Mouse (Mus musculus): ENCODE measurements around the gene Nxn. TPM values are rescaled to one million over a fixed set of nuclear protein-coding genes. Genes with fewer than 3 reads are reported as not detected.

Gene Nxn
- polyA plus RNA-seq, 1 experiment from 2014 or later = 62.3 TPM

DNA sequence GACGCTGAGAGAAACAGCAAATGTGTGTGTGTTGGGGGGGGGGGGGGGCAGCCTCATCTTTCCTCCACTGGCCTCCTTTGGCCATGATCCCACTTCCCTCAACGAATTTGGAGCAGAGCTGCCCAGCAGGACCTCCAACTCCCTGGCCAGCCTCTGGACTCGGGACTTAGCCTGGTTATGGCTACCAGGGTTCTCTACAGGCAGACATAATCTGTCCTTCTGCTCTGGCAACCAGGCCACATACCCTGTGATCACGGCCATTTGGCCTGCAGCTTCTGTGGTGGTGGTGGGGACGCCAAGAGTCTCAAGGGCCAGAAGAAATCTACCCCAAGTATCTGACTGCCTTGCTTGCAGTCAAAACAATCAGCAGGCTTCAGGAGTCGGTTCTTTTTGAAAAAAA lies 26.4 kb downstream of the Nxn start:
- H3K27me3 ChIP-seq (ENCODE audit: poor library complexity, severe bottlenecking) = no peaks in the 10 kb centered on the region
- peaks cover 82% of the 10 kb centered on the region for H3K4me1 ChIP-seq
- no peak for DNase-seq (ENCODE audit: extremely low spot score, low spot score)
- H3K9me3 ChIP-seq = no peaks in the 10 kb centered on the region
- 50% methylated on average over 6 of the region's 6 CpGs for WGBS
- peak overlapping the region; percentile 68; the same call in 1 of the 2 replicates for H3K27ac ChIP-seq
- no peak overlapping the region for H3K4me3 ChIP-seq
- peaks cover 16% of the 10 kb centered on the region for H3K36me3 ChIP-seq (replicated peaks)

DNA sequence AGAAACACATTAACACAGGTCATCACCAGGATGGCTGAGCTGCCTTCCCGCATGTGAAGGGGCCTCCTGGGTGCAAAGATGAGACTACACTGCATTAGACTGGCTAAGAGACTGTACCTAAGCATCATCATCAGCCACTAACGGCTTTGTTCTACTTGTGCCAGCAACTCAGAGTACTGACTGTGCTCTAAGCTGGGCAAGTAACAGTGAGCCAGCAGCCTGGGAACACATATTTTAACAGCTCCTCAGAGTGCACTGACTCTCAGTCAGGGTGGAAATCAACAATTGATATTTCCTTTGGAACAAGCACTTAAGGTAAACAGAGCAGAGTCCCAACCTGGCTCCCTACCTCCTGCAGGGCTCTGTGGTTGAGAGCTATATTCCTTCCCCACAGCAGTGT lies 26.8 kb downstream of the Nxn start:
- 87% methylated on average over 2 of the region's 2 CpGs for WGBS
- Histone ChIP-seq H3K27ac (peak overlapping the region; percentile 68; the same call in 1 of the 2 replicates), H3K4me1 (peaks cover 80% of the 10 kb centered on the region), H3K36me3 (replicated peaks) (peaks cover 17% of the 10 kb centered on the region), H3K4me3 (no peak overlapping the region), H3K9me3 (no peaks in the 10 kb centered on the region), H3K27me3 (ENCODE audit: poor library complexity, severe bottlenecking) (no peaks in the 10 kb centered on the region)
- DNase-seq (ENCODE audit: extremely low spot score, low spot score) = no peak

GRCm38 (mm10) chr11:76370491-76370890 lies 28.4 kb downstream of the Nxn start:
- Histone ChIP-seq H3K27ac (peak overlapping the region; percentile 16; the same call in 1 of the 2 replicates), H3K4me3 (no peak overlapping the region), H3K9me3 (no peaks in the 10 kb centered on the region), H3K36me3 (replicated peaks) (peaks cover 33% of the 10 kb centered on the region), H3K27me3 (ENCODE audit: poor library complexity, severe bottlenecking) (no peaks in the 10 kb centered on the region), H3K4me1 (peaks cover 72% of the 10 kb centered on the region)
- DNase-seq (ENCODE audit: extremely low spot score, low spot score) = no peak

DNA sequence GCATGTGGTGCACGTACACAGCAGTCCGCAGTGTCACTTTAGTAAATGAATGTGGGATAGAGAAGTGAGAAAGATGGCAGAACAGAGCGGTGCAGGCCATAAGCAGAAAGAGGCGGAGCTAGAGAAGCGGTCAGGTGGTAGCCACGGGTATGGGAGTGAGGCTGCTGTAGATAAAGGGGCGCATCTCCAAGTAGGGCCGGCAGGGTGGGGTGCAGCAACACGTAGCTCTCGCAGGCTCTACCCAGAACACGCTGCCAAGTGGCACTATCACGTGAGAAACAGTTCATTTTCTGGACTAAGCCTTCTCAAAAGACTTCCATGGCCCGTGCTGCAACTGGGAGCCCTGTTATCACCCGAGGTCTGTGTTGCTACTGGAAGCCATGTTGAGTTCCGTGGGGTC lies 32.2 kb downstream of the Nxn start:
- Histone ChIP-seq H3K4me3 (no peak overlapping the region), H3K27me3 (ENCODE audit: poor library complexity, severe bottlenecking) (no peaks in the 10 kb centered on the region), H3K9me3 (no peaks in the 10 kb centered on the region), H3K4me1 (peaks cover 70% of the 10 kb centered on the region), H3K27ac (peak overlapping the region; percentile 52), H3K36me3 (replicated peaks) (peaks cover 27% of the 10 kb centered on the region)
- 90% methylated on average over 15 of the region's 15 CpGs for WGBS
- DNase-seq (ENCODE audit: extremely low spot score, low spot score) = no peak

DNA sequence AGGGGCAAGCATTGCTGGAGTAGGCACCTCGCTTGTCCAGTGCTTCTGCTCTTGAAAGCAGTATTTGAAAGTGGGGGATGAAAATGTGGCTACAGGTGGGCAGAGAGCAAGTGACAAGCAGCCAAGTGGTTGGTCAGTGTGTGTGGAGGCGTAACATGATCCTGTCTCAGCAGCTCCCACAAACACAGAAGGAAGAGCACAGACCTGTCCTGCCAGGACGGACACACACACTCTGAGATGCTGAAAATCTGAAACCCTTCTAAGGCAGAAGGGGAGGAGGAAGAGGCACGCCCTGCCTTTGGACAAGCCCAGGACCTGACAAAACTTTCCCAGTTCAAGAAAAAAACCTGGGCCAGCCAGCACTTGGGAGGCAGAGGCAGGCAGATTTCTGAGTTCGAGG lies 34.9 kb downstream of the Nxn start:
- H3K4me3 ChIP-seq = peak overlapping the region; percentile 29; the same call in 1 of the 2 replicates
- WGBS = 63% methylated on average over 5 of the region's 5 CpGs

DNA sequence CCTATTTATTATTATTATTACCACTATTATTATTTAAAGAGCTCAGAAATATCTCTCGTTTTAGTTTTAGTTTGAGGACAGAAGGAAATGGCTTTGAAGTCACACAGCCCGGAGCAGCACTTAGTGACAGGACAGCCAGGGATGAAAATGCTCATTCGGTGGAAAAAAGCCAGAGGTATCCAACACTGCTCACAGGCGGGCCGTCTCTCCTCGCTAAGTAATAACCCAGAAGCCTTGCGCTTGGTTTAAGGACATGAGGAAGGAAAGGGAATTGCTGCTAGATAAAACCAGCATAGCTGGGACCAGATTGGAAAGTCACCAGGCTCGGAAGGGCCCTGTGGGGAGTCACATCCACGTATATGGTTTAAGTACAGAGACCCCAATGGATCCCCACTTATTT lies 35.3 kb downstream of the Nxn start:
- Histone ChIP-seq H3K4me1 (peaks cover 76% of the 10 kb centered on the region), H3K9me3 (no peaks in the 10 kb centered on the region), H3K27ac (peak overlapping the region; percentile 76), H3K36me3 (replicated peaks) (peaks cover 28% of the 10 kb centered on the region), H3K27me3 (ENCODE audit: poor library complexity, severe bottlenecking) (no peaks in the 10 kb centered on the region), H3K4me3 (peak overlapping the region; percentile 29; the same call in 1 of the 2 replicates)
- WGBS = 29% methylated on average over 9 of the region's 9 CpGs
- DNase-seq (ENCODE audit: extremely low spot score, low spot score) = no peak

More for the DNA sequence above, 34.9 kb downstream of the Nxn start:
- Histone ChIP-seq H3K9me3 (no peaks in the 10 kb centered on the region), H3K4me1 (peaks cover 72% of the 10 kb centered on the region), H3K36me3 (replicated peaks) (peaks cover 28% of the 10 kb centered on the region), H3K27ac (peak overlapping the region; percentile 76), H3K27me3 (ENCODE audit: poor library complexity, severe bottlenecking) (no peaks in the 10 kb centered on the region)
- DNase-seq (ENCODE audit: extremely low spot score, low spot score) = no peak

GRCm38 (mm10) chr11:76363178-76363577 lies 35.8 kb downstream of the Nxn start:
- WGBS = 20% methylated on average over 6 of the region's 6 CpGs
- Histone ChIP-seq H3K36me3 (replicated peaks) (peaks cover 28% of the 10 kb centered on the region), H3K27ac (peak overlapping the region; percentile 76), H3K4me1 (peaks cover 80% of the 10 kb centered on the region), H3K27me3 (ENCODE audit: poor library complexity, severe bottlenecking) (no peaks in the 10 kb centered on the region), H3K4me3 (peak overlapping the region; percentile 29), H3K9me3 (no peaks in the 10 kb centered on the region)
- DNase-seq (ENCODE audit: extremely low spot score, low spot score) = no peak

GRCm38 (mm10) chr11:76361422-76361821 lies 37.5 kb downstream of the Nxn start:
- no peaks in the 10 kb centered on the region for H3K9me3 ChIP-seq
- DNase-seq (ENCODE audit: extremely low spot score, low spot score) = no peak
- H3K4me1 ChIP-seq = peaks cover 88% of the 10 kb centered on the region
- H3K36me3 ChIP-seq (replicated peaks) = peaks cover 20% of the 10 kb centered on the region
- H3K27ac ChIP-seq = 0 out of 2 replicates have a peak overlapping the region, but pooled peaks have one; percentile 27
- no peak overlapping the region for H3K4me3 ChIP-seq
- H3K27me3 ChIP-seq (ENCODE audit: poor library complexity, severe bottlenecking) = no peaks in the 10 kb centered on the region
- 72% methylated on average over 4 of the region's 4 CpGs for WGBS

DNA sequence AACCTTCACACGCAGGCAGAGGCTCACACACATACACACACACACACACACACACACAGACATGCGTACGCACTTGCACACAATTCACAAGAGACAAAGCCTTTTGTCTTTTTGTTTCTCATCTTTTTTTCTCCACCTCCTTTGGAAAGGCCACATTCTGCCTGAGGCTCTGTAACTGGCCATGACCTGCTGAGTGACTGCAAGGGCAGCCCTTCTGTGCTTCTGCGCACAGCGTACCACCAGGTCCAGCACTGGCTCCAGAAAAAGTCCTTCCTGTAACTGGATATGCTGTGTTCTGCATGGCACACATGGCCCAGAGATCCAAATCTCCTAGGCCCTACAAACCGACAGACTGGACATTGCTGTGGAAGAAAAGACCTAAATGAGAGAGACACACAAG lies 38.7 kb downstream of the Nxn start:
- WGBS = 45% methylated on average over 6 of the region's 6 CpGs
- Histone ChIP-seq H3K27me3 (ENCODE audit: poor library complexity, severe bottlenecking) (no peaks in the 10 kb centered on the region), H3K27ac (peak overlapping the region; percentile 82), H3K36me3 (replicated peaks) (peaks cover 10% of the 10 kb centered on the region), H3K4me3 (no peak overlapping the region), H3K9me3 (no peaks in the 10 kb centered on the region), H3K4me1 (peaks cover 100% of the 10 kb centered on the region)
- no peak for DNase-seq (ENCODE audit: extremely low spot score, low spot score)

DNA sequence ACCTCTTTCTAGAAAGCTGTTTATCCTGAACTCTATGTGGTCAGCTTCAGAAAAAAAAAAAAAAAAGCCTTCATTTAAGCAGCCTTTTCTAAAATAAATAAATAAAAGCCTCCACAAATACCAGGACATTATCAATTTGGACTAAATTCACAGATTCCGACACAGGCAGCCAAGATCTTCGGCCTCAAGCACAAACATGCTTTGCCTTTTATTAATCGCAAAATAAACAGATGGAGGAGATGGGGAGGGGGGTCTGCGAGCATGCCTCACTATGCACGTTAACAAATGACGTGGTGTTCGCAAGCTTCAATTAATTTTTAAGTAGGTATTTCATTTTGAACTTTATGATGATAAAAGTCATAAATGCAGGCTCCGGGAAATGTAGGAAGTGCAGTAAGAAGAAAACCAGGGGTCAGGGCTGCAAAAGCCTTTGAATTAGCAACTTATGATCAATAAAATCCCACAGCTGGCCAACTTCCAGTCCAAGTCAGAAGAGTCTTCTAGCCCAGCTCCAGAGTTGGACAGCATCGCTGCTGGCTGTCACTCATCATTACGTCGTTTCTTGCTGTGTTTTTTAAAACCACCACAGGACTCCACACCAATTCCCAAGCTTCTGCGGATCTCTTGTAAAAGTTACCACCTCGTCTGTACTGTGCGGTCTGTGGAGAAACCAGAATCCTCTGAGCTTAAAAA lies 40.2 kb downstream of the Nxn start:
- no peaks in the 10 kb centered on the region for H3K27me3 ChIP-seq (ENCODE audit: poor library complexity, severe bottlenecking)
- H3K9me3 ChIP-seq = no peaks in the 10 kb centered on the region
- no peak for DNase-seq (ENCODE audit: extremely low spot score, low spot score)
- peak overlapping the region; percentile 82 for H3K27ac ChIP-seq
- no peak overlapping the region for H3K4me3 ChIP-seq
- H3K4me1 ChIP-seq = peaks cover 99% of the 10 kb centered on the region
- 43% methylated on average over 14 of the region's 14 CpGs for WGBS
- peaks cover 17% of the 10 kb centered on the region for H3K36me3 ChIP-seq (replicated peaks)

DNA sequence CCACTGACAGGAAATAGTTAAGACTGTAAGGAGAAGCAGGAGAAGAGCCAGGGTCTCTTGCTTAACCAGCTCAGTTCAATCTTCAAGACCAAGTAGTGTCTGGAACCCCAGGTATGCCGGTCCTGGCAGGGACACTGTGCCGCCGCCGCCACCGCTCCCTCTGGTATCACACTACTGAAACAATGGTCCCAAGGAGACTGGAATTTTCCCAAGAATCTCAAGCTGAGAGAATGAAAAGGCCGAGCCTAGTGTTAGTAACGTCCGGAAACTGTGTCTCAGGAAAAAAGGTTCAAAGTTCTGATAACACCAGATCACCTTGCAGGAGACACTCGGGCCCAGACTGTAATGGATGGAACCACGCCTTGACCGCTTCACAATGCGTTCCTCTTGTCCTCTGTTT lies 41.5 kb downstream of the Nxn start:
- no peaks in the 10 kb centered on the region for H3K9me3 ChIP-seq
- DNase-seq (ENCODE audit: extremely low spot score, low spot score) = no peak
- peak overlapping the region; percentile 6; the same call in 1 of the 2 replicates for H3K4me3 ChIP-seq
- no peaks in the 10 kb centered on the region for H3K27me3 ChIP-seq (ENCODE audit: poor library complexity, severe bottlenecking)
- H3K27ac ChIP-seq = peak overlapping the region; percentile 82
- WGBS = 48% methylated on average over 12 of the region's 12 CpGs
- H3K4me1 ChIP-seq = peaks cover 99% of the 10 kb centered on the region
- peaks cover 17% of the 10 kb centered on the region for H3K36me3 ChIP-seq (replicated peaks)

GRCm38 (mm10) chr11:76356091-76356490 lies 42.8 kb downstream of the Nxn start:
- no peak for DNase-seq (ENCODE audit: extremely low spot score, low spot score)
- H3K4me1 ChIP-seq = peaks cover 99% of the 10 kb centered on the region
- H3K9me3 ChIP-seq = no peaks in the 10 kb centered on the region
- WGBS = 93% methylated on average over 11 of the region's 11 CpGs
- peaks cover 15% of the 10 kb centered on the region for H3K36me3 ChIP-seq (replicated peaks)
- H3K27me3 ChIP-seq (ENCODE audit: poor library complexity, severe bottlenecking) = no peaks in the 10 kb centered on the region
- peak overlapping the region; percentile 51; the same call in 1 of the 2 replicates for H3K27ac ChIP-seq
- H3K4me3 ChIP-seq = no peak overlapping the region

DNA sequence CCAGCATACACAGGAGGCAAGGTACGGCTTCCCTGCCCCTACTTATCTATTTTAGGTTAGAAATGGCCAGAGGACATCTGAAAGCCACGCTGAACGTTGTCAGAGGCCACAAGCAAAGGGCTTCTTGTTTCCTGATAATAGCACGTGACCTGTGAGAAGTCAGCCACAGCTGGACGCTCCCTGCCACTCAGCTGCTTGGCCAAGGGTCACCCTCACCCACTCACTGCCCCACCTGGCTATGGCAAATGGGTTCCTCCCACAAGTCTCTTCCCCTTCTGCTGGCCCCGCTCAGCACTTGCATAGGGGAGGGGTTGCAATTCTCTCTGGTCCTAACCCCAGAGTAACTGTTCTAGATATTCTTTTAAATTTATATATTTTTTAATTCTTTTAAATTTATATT lies 43.5 kb downstream of the Nxn start:
- no peak for DNase-seq (ENCODE audit: extremely low spot score, low spot score)
- WGBS = 79% methylated on average over 6 of the region's 6 CpGs
- Histone ChIP-seq H3K9me3 (no peaks in the 10 kb centered on the region), H3K4me1 (peaks cover 99% of the 10 kb centered on the region), H3K4me3 (no peak overlapping the region), H3K27ac (peak overlapping the region; percentile 35; the same call in 1 of the 2 replicates), H3K27me3 (ENCODE audit: poor library complexity, severe bottlenecking) (no peaks in the 10 kb centered on the region), H3K36me3 (replicated peaks) (peaks cover 15% of the 10 kb centered on the region)

Measured in forebrain, embryonic 10.5 days (tissue).